Mouse (Mus musculus) brain, embryonic 18.5 days (tissue): ENCODE results near the gene Slc4a4.

Source experiments
- DNase-seq: peaks from one replicate; pipeline ENCODE4 v3.0.0-alpha.2; 2012; ENCODE audit warnings: low read depth, low spot score

Gene Slc4a4

DNA sequence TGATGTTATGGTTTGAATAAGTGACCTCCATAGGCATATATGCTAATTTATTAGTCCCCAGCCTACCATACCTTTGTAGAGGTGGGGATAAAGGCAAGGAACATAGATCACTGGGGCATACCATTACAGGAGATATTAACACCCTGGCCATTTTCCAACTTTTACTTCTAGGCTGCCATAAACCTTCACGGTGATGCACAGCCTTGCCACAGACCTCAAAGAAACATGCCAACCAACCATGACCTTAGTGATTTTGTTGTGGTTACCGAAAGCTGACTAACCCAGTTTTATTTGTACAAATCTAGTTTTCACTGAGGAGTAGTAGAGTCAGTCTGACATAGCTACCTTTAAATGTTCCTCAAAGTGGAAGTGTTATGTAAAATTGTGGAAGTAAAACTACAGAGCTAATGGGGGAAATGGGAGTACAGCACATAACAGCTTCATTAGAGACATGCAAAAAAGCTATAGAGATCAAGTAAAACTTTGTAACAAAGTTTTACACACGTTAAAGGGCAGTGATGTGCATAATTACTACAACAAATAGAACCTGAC lies 393.8 kb downstream of the Slc4a4 start:
- DNase-seq, result no peak
